Mouse (Mus musculus) heart, postnatal 10 days (tissue): Measurements from ENCODE around the gene Cdc42se2. TPM values are rescaled to one million over a fixed set of nuclear protein-coding genes. Genes with fewer than 3 reads are reported as not detected.
A peak's percentile ranks its signal among the peaks of the same experiment; 100 is the strongest.

Experiments used
- DNase-seq, 2 experiments: peaks; one replicate each; pipeline ENCODE4 v3.0.0; 2021
- intact Hi-C: fragments of 180-260 bp; cut with DNase I; formaldehyde crosslinking; loops from one replicate; pipeline ENCODE4 v1.15.1; 2025
- total RNA-seq, 2 experiments: library from RNA; stranded (reverse); gene quantifications; 2 replicates each; pipeline ENCODE4 v1.2.3; 2021

Cdc42se2 gene
- total RNA-seq, 2 experiments from 2014 or later, result 35.9 to 36.9 TPM

DNA sequence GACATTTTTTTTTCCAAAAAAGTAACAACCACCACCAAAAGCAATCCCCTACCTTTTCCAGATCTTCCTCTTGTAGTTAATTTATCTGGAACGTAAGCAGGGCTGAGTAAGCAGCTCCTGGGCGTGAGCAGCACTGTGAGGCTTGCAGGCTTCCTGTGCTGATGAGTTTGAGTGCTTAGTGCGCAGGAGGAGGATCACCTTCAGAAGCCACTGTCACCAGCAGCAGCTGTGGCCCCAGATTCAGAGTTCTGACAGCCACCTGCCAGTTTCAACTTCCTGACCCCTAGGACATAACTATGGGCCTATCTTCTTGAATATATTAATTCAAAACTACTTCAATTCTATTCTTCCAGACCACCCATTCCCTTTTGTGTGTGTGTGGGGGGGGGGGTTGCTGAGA lies 23.4 kb downstream of the Cdc42se2 start:
- DNase-seq, result no peak
- intact Hi-C loops, result no loop called here

DNA sequence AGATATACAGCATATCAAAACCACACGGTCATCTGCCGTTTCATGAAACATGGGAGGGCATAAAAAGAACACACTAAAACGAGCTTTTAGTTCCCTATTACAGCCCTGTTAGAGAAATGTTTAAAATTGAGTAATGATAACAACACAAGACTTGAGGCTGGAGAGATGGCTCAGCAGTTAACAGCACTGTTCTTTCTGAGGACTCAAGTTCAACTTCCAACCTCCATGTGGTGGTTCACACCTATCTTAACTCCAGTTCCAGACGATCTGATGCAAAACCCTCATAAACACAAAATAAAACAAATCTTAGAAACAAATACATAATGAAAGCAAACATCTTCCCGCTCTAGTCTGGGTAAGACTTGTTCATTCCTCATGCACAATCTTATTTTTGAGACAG lies 24.7 kb downstream of the Cdc42se2 start:
- intact Hi-C loops, result no loop called here
- no peak for DNase-seq

DNA sequence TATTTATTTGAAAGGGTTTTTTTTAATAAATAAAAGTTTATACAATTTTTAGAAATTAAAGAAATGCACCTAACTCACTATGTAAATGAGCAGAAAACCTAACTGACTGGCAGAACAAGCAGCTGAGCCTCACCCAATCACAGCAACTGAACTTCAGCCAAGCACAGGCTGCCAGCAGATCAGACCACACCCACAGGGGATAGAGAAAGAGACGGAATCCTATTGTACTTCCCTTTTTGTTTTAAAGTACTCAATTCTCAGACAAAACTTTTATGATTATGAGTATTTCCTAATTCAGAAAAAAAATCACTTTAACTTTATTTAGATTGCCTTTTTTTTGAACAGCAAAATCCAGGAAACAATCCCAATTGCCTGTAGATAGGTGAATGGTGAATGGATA lies 29.5 kb downstream of the Cdc42se2 start:
- peak; percentile 34 to 47 for DNase-seq
- intact Hi-C loops, result loop anchor here (2.0 kb wide), 1 partner anchor 13 kb away; no protein-coding TSS in a partner anchor

DNA sequence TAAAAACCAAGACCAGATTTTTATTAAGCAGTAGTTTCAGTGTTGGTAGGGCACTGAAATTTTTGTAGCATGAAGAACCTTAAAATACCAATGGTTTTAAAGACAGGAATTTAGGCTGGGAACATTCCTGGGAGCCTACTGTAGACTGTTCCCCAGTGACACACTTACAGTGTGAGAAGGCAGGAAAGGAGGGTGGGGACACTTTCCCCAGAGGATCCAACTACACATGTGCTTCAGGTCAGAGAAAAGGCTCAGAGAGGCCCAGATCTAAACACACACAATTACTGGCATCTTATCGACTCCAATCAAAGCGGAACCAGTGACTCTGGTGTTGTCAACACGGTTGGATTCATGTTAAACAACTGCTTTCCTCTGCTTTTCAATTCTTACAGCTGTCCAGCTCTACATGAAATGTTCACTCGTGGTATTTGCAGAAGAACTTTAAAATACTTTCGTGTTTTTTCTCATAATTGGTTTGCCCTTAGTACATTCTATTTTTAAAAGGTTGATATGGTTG lies 32.3 kb downstream of the Cdc42se2 start:
- no peak for DNase-seq
- intact Hi-C loops, result no loop called here

DNA sequence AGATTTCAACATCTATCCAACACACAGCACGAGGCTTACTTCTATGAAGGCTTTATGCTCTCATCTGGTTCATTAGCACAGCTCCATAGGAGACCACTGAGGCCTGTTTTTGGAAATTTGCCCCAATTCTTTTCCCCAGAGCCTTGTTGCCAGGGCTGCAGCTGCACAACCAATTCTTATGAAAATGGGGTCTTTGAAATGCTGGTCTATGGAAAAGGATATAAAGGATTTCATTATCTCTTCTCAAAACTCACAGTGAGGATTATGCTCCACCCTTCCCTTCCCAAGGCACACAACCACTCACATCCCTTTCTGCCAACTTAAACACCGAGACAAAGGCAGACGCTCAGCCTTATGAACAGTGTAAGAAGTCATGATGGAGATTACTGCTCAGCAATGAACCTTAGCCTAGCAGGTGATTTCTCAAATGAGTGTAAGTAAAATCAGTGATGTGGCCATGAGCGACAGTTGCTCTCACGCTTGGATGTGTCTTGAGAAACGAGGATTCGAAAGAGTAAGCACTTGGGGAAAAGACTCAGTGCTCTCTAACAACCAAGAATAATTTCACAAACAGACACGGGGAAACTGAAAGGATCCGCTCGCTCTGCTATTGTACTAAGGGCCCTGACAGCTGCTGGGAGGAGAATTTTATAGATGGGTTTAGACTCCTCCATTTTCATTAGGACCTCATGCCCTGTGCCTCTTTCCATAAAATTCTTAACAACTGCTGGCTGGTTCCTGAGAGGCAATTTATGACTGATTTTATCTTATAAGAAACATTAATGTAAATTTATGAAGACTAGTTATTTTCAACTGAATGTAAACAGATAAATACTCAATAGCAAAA lies 33.0 kb downstream of the Cdc42se2 start:
- intact Hi-C loops, result no loop called here
- no peak for DNase-seq

DNA sequence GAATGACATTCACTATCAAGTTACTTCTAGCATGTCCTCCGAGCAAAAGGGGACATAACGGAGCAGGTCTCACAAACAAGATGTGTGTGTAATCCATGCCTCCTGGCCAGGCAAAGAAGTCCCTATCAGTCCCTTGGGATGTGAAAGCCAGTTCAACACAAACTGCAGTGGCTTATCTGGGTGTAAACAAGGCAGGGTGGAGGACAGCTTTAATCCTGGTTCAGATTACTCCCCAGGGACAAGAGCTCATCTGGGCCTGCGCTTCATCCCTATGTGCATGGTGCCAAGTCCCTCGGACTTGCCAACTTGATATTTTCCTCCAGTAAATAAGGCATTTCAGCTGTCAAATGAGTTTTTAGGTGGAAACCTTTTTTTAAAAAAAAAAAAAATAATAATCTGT lies 36.0 kb downstream of the Cdc42se2 start:
- intact Hi-C loops, result no loop called here

DNA sequence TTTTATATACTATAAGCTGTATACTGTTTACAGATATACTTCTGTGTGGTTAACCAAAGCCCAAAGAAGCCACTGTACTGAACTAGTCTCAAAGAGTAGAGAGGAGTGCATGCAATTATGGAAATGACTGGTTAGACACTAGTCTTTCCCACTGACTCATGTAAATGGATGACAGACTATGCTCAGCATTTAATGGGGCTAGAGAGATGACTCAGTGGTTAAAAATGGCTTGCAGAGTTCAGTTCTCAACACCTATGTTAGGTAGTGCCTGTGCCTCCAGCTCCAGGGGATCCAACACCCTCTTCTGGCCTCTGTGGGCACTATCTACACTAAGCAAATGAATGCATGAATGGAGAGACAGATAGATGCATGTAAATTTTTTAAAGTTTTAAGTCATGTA lies 38.6 kb downstream of the Cdc42se2 start:
- intact Hi-C loops, result no loop called here
- DNase-seq, result no peak

More for the DNA sequence above, 36.0 kb downstream of the Cdc42se2 start:
- peak; percentile 26 to 30 for DNase-seq

DNA sequence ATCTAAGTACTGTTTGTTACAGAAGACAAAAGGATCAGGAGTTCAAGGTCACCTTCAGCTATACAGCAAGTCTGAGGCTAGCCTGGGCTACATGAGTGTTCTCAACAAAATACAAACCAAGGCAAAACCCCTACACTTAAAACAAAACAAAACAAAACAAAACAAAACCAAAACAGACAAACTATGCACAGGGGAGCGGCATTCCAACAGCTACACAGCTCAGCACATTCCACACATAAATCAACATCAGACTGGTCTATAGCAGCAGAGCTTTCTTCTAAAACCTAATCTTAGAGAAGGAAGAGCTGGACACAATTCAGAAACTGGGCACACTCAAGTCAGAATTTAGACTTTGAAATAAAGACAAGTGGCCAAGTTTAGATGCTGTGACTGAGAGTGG lies 43.2 kb downstream of the Cdc42se2 start:
- no peak for DNase-seq
- intact Hi-C loops, result no loop called here

DNA sequence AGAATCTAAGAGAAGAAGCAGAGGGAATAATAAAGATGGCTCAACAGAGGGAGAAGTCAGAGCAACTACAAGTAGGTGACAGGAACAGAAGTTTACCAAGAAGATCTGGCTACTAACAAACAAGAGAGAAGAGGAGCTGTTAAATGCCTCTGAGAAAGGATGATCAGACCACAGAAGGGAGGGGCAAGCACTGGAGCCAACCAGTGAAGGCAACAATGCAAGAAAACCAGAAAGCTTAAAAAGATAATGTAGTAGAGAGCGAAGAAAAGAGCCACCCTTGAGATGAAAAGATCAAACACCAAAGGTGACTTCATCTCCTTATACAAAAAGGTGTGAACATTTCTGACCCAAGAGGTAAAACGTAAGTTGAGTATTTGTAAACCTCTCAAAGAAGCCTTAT lies 46.1 kb downstream of the Cdc42se2 start:
- intact Hi-C loops, result no loop called here
- no peak for DNase-seq

DNA sequence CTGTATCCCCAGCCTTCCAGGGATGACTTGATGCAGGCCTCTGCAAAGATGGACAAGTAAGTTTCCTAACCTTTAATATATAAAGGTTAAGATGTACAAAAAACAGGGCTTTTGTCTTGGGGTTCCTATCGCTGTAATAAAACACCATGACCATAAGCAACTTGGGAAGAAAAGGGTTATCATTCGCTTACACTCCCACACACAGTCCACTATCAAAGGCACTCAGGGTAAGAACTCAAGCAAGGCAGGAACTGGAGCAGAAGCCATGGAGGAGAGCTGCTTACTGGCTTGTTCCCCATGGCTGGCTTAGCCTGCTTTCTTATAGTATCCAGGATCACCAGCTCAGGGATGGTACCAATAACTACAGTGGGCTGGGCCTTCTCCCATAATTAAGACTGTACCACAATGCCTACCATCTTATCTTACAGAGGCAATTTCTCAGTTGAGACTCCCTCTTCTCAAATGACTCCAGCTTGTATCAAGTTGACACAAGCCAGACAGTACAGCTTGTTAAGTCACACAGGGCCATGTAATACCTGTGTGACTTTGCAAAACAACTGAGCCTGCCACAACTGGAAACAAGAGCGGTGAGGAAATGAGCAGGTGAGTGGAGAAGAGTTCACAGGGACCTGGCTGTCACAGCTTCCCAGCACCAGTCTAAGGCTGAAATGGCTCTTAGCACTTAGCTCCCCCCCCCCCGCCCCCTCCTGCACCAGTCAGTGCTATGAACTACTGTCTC lies 48.3 kb downstream of the Cdc42se2 start:
- no peak for DNase-seq
- intact Hi-C loops, result no loop called here

DNA sequence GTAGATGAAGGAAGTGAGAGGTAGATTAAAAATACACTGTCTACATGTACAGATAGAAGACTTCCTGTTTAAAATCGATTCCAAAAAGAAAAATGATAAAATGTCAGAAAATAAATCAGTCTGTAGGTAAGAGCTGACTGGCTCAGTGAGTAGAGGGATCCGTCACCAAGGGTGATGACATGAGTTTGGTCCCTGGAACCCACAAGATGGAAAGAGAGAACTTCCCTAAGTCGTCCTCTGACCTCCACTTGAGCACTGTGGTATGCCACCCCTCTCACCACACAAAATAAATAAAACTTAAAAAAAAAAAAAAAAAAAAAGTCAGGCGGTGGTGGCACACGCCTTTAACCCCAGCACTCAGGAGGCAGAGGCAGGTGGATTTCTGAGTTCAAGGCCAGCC lies 50.6 kb downstream of the Cdc42se2 start:
- DNase-seq, result no peak
- intact Hi-C loops, result no loop called here

DNA sequence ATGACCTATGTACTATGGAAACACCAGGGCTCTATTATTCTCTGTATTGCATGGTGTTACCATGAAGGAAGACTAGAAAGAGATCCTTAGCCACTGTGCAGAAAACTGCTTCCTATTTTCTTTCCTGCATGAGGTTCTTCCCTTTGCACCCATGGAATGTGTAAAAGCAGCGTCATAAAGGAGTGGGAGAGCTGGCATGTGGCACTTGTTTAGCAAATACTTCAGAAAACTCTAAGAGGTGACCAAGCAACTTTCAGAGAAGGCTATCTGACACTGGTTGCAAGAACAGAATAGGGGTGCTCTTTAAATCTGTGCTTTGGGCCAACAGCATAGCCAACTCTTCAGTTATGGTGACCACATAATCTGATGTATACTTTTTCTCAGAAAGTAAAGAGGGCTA lies 52.4 kb downstream of the Cdc42se2 start:
- no peak for DNase-seq
- intact Hi-C loops, result no loop called here

DNA sequence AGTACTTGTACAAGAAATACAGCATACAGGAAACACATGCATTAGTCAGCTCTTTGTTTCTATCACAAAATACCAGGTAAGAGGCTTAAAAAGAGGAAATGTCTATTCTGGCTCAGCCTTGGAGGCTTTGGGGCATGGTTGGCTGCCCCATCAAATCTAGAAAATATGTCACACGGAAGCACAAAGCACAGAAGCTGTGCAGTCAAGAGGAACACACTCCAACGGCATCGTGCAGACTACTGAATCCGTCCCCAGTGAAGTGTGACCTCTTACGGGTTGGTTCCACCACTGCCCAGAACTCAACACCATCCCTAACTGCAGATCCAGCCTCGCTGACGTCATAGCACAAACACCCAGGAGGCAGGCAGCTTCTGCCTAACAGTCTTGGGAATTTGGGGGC lies 53.9 kb downstream of the Cdc42se2 start:
- intact Hi-C loops, result no loop called here
- DNase-seq, result no peak

DNA sequence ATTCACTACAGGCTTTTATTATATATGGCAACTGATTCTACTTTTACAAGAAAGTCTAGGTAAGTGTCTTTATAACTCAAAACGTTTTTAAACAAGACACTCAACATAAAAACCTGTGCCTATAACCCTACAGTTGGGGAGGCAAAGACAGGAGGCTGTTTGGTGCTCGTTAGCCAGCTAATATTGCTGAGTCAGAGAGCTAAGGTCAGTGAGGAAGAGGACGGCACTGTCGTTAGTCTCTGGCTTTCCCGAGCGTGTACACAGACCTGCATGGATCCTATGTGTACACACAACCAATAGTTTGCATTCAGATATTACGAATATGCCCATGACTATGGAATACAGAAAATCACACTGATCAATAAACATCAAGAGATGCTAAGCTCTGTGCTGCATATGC lies 56.1 kb downstream of the Cdc42se2 start:
- intact Hi-C loops, result no loop called here
- no peak for DNase-seq

DNA sequence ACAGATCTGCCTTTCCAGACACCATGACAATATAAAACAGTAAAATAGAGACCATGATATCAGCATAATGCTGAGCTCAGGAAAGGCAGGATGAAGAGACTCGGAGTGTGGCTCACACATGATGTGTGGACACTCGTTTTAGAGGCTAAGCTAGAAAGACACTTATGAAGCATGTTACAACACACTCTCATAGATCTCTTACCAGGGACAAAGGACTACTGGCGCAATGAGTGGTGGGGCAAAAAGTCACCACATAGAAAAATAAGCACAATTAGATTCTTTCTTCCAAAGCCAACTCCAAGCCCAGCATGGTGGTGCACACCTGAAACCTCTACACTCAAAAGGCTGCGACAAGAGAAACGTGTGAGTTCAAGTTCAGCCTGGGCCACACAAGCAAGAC lies 56.5 kb downstream of the Cdc42se2 start:
- intact Hi-C loops, result no loop called here

DNA sequence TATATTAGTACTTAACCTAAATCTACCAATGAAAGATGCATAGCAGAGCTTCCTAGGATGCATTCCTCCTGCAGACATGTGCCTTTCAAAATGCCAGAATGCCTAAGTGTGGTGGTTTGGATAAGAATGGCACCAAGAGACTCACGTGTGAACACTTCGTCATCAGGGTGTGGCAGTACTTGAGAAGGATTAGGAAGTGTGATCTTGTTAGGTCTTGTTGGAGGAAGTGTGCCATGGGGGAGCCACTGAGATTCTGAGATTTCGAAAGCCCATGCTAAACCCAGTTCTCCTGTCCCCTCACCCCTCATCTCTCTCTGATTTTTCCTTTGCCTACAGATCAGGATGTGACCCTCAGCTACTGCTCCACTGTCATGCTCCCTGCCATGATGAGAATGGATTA lies 58.2 kb downstream of the Cdc42se2 start:
- intact Hi-C loops, result no loop called here
- DNase-seq, result no peak

More for the DNA sequence above, 56.5 kb downstream of the Cdc42se2 start:
- DNase-seq, result no peak

DNA sequence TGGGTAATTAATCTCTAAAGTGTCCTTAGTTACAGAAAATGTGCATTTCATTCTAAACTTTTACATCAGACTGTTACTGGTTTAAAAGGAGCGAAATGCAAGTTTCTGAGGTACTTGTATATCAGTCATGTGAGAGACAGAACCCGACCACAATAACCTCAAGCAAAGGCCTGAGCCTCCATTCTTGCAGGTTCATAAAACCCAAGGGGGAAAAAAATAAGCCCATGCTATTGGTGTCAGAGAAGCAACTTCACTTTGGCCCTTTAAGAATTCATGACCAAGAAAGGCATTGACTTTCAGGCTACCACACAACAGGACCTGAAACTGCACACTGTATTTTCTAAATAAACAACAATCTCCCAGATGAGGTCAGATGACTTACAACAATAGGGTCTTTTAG lies 59.1 kb downstream of the Cdc42se2 start:
- intact Hi-C loops, result no loop called here
- no peak for DNase-seq

DNA sequence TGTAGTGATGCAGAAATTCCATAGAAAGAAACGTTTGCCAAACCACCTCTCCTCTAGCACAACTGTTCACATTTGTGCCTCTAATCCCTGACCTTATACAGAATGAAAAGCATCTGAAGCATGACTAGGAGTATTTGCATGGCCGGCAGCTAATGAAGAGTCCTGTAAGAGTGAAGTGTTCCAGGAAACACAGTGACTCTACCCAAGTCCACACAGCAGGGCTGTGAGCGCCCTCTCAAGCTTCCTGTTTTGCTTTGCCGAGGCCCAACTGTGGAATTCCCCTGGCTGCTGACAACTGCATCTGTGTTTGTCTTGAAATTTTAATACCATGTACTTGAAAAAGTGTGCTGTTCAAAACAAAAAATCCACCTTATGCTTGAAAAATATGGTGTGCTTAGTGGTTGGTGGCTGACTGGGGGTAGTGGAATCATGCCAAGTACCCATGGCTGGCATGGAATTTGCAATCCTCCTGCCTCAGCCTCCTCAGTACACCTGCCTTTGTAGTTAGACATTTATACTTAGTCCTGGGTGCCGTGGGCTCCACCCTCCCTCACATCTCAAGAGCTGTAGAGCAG lies 60.1 kb downstream of the Cdc42se2 start:
- intact Hi-C loops, result no loop called here
- peak; percentile 52 to 54 for DNase-seq

DNA sequence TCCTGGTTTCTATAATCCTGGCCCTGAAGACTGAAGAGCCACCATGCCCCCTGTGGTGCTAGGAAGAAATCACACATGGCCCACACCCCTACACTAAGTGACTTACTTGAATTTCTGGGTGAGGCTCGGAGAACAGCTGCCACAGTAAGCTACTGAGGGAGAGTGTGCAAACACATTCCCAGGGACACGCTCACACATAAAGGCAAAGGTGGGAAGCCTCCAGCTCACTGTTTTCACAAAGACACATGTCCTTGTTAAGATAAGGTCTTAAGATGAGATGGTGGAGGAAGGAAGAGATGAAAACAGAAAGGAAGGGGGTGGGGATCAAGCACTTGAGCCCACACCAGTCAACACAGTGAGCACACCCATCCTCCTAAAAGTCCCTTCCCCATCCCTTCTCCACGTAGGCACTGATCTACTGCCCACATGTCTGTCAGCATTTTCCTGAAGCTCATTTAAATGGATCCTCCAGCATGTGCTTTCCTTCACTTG lies 60.9 kb downstream of the Cdc42se2 start:
- intact Hi-C loops, result no loop called here
- no peak for DNase-seq

DNA sequence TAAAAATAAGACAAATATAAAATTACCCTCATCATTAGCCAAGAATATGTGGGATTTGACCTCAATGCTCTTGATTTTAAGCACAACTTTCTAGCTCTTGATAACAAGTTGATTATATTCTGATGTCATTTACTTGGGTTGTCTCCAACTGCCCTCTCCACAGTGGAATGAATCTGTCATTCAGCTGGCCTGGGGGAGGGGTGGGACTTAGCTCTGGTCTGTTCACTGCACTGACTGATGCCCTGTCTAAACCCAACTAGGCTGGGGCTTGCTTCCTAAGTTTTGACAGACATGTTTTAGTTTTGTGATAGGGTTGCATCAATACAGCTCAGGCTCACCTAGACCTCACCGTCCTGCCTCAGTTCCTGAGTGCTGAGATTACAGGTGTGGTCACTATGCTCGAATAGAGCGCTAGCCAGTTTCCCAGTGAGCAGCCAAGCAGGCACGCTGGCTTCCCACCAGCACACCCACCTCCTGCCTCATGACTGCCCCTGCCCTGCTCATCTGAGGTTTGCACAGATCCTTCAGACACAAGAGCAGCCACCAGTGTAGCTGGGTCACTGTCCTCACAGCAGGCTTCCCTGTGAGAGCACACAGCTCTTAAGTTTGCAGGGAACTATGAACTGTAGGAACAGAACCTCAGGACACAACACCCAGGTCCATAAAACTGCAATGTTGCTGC lies 63.0 kb downstream of the Cdc42se2 start:
- peak; percentile 48 to 50 for DNase-seq

DNA sequence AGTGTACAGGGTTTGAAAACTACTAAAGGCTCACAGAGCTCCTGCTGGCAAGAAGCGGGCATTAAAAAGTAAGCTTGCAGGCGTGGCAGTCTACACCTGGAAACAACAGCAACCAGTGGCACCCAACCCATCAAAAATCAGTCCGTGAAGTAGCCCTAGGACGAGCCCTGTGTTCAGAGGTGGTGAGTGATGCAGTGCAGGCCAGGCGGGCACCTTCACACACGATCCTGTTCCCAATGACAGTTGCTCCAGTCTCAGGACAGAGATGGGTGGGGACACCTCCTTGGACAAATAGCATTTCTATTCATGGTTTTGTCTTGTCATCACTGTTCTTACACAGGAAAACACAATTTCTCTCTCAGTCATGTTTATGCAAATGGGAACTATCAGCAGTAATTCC lies 65.4 kb downstream of the Cdc42se2 start:
- no peak for DNase-seq
- intact Hi-C loops, result no loop called here

More for the DNA sequence above, 63.0 kb downstream of the Cdc42se2 start:
- intact Hi-C loops, result no loop called here
